Mouse (Mus musculus): ENCODE data around the gene Sox5. TPM values are rescaled to one million over a fixed set of nuclear protein-coding genes. Genes with fewer than 3 reads are reported as not detected.

Sox5 gene
- total RNA-seq, 1 experiment from 2014 or later, result 1.2 TPM

GRCm38 (mm10) chr6:144511925-144512324, 269.9 kb downstream of the Sox5 start:
- no peak for ATAC-seq (replicated peaks; ENCODE audit: low read depth, poor library complexity, severe bottlenecking)

- ATAC-seq (replicated peaks; ENCODE audit: low read depth, poor library complexity, severe bottlenecking), result no peak
These were observed 271.6 kb downstream of the Sox5 start for GRCm38 (mm10) chr6:144510147-144510546.

DNA sequence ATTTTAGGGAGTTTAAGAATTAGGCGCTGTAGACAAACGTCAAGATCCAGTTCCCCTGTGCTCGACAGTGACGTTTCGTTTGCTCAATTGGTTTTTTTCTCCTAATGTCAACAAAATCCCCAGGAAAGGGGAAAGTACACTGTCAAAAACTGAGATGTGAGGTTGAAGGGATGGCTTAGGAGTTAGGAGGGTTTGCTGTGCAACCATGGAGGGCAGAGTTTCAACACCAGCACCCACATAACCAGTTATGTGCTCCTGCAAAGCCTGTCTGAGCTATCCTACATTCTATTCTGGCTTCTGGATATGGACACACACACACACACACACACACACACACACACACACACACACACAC, 277.6 kb downstream of the Sox5 start:
- no peak for ATAC-seq (replicated peaks; ENCODE audit: low read depth, poor library complexity, severe bottlenecking)

- ATAC-seq (replicated peaks; ENCODE audit: low read depth, poor library complexity, severe bottlenecking), result no peak
These were observed 278.2 kb downstream of the Sox5 start for GRCm38 (mm10) chr6:144503399-144504196.

DNA sequence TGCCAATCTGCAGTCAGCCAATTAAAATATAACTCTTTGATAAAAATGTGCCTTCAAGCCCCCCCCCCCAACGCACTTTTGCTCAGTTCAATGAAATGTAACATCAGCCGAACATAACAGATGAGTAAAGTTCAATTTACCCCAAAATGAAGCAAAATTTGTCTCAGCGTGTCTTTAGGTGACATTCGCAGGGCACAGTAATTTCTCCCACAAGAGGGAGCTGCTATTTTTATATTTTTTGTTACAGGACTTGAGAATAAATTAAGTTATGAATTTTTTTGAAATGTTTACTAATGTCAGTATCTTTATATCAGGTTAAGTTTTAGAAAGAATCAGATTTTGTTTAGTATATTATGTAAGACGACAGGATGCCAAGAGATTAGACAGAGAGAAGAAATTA, 280.3 kb downstream of the Sox5 start:
- ATAC-seq (replicated peaks; ENCODE audit: low read depth, poor library complexity, severe bottlenecking), result no peak

DNA sequence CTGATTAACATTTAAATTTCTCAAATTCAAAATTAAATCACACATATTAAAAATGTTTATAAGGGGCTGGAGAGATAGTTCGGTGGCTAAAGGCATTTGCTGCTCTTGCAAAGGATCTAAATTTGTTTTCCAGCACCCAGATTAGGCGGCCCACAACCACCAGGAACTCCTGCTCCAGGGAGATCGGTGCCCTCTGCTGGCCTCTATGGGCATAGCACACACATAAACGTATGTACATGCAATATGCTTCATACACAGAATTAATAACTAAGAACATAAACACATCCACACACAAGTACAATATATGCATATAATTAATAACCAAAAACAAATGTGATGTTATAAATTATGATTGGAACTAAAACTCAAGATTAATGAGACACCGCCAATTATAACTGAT, 283.6 kb downstream of the Sox5 start:
- ATAC-seq (replicated peaks; ENCODE audit: low read depth, poor library complexity, severe bottlenecking), result no peak

GRCm38 (mm10) chr6:144491761-144492415, 289.9 kb downstream of the Sox5 start:
- no peak for ATAC-seq (replicated peaks; ENCODE audit: low read depth, poor library complexity, severe bottlenecking)

DNA sequence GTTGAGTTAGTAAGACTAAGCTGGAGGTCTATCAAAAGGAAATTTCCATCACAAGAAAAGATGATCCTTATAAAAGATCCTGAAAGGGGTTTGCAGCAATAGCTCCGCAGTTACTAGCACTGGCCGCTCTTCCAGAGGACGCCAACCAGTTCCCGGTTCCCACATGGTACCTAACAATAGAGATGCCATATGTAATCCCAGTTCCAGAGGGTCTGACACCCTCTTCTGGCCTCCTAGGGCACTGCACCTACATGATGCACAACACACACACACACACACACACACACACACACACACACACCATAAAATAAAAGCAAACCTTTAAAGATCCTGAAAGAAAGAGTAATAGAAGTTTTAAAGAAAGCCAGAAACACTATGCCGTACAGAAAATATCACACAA, 290.9 kb downstream of the Sox5 start:
- ATAC-seq (replicated peaks; ENCODE audit: low read depth, poor library complexity, severe bottlenecking), result no peak

- 0 out of 2 replicates have a peak, but pooled peaks have one; percentile 12 for ATAC-seq (replicated peaks; ENCODE audit: low read depth, poor library complexity, severe bottlenecking)
These were observed 296.2 kb downstream of the Sox5 start for GRCm38 (mm10) chr6:144485578-144485977.

DNA sequence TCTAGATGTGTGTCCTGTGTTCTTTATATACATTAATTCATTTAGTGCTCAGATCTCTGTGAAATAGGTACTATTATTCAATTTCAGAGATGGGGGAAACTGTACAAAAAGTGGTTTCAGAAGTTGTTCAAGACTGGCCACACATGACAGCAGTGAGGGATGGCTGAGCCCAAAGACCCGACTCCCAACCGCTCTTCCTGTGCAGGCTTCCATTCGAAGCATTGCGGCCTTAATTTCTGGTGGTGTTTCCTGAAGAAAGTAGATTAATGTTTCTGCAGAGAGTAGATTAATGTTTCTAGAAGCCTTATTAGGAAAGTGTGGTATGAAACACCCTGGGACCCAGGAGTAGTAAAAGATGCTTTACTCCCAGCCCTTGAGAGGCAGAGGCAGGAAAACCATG, 298.6 kb downstream of the Sox5 start:
- peak; percentile 94 for ATAC-seq (replicated peaks; ENCODE audit: low read depth, poor library complexity, severe bottlenecking)

GRCm38 (mm10) chr6:144480648-144481528, 300.9 kb downstream of the Sox5 start:
- no peak for ATAC-seq (replicated peaks; ENCODE audit: low read depth, poor library complexity, severe bottlenecking)

GRCm38 (mm10) chr6:144479861-144480260, 301.9 kb downstream of the Sox5 start:
- ATAC-seq (replicated peaks; ENCODE audit: low read depth, poor library complexity, severe bottlenecking), result no peak

- ATAC-seq (replicated peaks; ENCODE audit: low read depth, poor library complexity, severe bottlenecking), result no peak
These were observed 304.3 kb downstream of the Sox5 start for GRCm38 (mm10) chr6:144477287-144478064.

DNA sequence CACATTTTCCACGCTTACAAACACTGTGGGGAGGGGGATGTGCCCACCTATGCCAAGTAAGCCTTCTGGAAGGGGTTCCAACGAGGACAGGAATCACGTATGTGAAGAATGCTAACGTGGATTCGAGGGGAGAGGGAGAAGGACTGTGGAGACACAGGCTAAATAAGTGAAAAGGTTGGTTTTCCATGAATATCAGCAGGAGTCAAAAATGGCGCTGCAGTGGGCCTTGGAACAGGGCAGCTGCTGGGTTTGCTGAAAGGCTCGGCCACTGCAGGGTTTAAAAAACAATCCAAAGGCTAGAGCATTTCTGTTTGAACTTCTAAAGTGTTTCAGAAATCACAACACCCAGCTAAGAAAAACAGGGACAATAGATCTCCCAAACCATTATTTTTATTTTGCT, 308.3 kb downstream of the Sox5 start:
- ATAC-seq (replicated peaks; ENCODE audit: low read depth, poor library complexity, severe bottlenecking), result no peak

GRCm38 (mm10) chr6:144472089-144472900, 309.5 kb downstream of the Sox5 start:
- ATAC-seq (replicated peaks; ENCODE audit: low read depth, poor library complexity, severe bottlenecking), result peak; percentile 32; the same call in 1 of the 2 replicates

- no peak for ATAC-seq (replicated peaks; ENCODE audit: low read depth, poor library complexity, severe bottlenecking)
These were observed 315.1 kb downstream of the Sox5 start for GRCm38 (mm10) chr6:144466711-144467110.

DNA sequence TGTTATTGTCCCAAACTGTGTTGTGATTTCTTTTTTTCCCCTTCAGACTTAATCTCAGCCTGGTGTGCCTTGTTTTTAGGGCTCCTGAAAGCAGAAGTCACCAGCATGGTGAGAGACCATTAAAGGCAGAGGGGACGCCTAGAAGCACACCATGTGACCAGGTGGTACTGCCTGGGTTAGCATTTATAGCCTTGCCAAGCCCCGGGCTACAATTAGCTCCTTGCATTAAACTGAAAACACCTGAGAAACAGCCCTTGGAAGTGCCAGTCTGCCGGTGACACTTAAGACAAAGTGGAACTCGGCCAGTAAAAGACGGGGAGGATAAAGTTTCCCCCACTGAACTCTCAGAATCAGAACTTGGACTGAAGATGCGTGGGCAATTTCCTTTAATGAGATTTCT, 318.1 kb downstream of the Sox5 start:
- ATAC-seq (replicated peaks; ENCODE audit: low read depth, poor library complexity, severe bottlenecking), result no peak

GRCm38 (mm10) chr6:144463274-144463673, 318.5 kb downstream of the Sox5 start:
- ATAC-seq (replicated peaks; ENCODE audit: low read depth, poor library complexity, severe bottlenecking), result peak; percentile 78

DNA sequence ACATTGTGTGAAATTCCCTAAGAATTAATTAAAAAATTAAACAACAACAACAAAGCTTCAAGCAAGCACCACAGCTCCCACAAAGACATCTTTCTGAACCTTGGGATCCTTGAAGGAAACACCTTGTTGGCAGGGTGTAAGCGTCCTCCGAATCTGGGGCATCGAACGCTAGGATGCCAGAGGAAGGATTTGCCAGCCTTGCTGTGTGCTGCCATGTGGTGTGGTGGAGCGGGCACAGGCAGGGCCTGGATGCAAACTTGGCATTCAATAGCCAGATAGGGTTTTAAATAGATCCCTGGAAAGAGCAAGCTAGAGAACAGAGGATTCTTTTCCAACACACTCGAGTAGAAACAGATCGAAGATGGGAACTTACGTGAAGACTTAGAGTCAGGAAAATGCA, 322.3 kb downstream of the Sox5 start:
- no peak for ATAC-seq (replicated peaks; ENCODE audit: low read depth, poor library complexity, severe bottlenecking)

Measured in common myeloid progenitor, adult 5-6 weeks (primary cell).